Mouse (Mus musculus) bone marrow, adult 2 months (tissue): ENCODE data around the gene Osgin1.

Experiments used
- CTCF ChIP-seq: fragments of 200-500 bp; IDR thresholded peaks from 2 replicates; pipeline ENCODE4 v1.5.1; 2011; ENCODE audit warnings: low read length, control low read depth; ENCODE audit not compliant: control insufficient read depth, insufficient read depth
- POLR2A ChIP-seq: fragments of 200-500 bp; IDR thresholded peaks from 2 replicates; pipeline ENCODE4 v1.6.1; 2011; ENCODE audit warnings: low read depth, mild to moderate bottlenecking, control low read depth, low read length, borderline replicate concordance; ENCODE audit not compliant: control insufficient read depth

DNA sequence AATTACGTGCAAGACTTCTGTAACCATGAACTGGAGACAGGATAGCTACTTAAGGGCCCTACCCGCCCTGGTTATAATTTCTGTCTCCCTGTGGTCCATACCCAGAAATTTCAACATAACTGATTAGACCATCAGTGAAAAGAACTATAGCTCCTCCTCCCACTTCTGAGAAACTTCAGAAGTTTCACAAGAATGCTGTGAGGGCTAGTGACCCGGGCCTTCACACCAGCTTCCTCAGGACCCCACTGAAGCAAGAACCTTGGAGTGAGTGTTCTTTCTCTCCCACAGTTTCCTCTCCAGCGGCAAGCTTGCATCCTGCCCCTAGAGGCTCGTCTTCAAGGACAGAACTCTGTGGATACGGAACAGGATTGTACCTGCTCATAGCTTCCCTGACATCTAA lies 48.1 kb upstream of the Osgin1 start:
- TF ChIP-seq CTCF (no peak), POLR2A (no peak)
